Mouse (Mus musculus) midbrain, embryonic 14.5 days (tissue): Measurements from ENCODE around the gene Gtf3c1. TPM values are rescaled to one million over a fixed set of nuclear protein-coding genes. Genes with fewer than 3 reads are reported as not detected.
"Not testable (repeated sequence)": the region's sequence is repeated elsewhere in the genome, so short reads cannot be mapped to it uniquely, and the experiment has no call there.

Source experiments
- ATAC-seq: fragments of 200-750 bp; cut with Nextera tagmentation; 2 replicates; pipeline ENCODE4 v1.8.0; 2017; ENCODE audit warnings: moderate number of reproducible peaks, moderate library complexity; ENCODE audit not compliant: low FRiP score, low TSS enrichment
- DNase-seq: peaks from one replicate; pipeline ENCODE4 v3.0.0-alpha.2; 2015
- H3K27ac ChIP-seq: fragments of 300-500 bp; sonication (generic); replicated peaks from 2 replicates; pipeline ENCODE4 v1.5.1; 2014; ENCODE audit warnings: mild to moderate bottlenecking, low read depth, low read length, moderate library complexity
- H3K27me3 ChIP-seq: fragments of 300-500 bp; sonication (generic); 2 replicates; pipeline ENCODE4 v1.6.1; 2014; ENCODE audit warnings: low read length, control low read depth, mixed read lengths; ENCODE audit not compliant: control insufficient read depth, insufficient read depth
- H3K36me3 ChIP-seq: fragments of 300-500 bp; sonication (generic); 2 replicates; pipeline ENCODE4 v1.6.1; 2014; ENCODE audit warnings: low read length, control low read depth; ENCODE audit not compliant: control insufficient read depth, insufficient read depth
- H3K4me1 ChIP-seq: fragments of 300-500 bp; sonication (generic); 2 replicates; pipeline ENCODE4 v1.6.1; 2014; ENCODE audit warnings: mild to moderate bottlenecking, antibody characterized with exemption, low read length, control low read depth; ENCODE audit not compliant: control insufficient read depth, insufficient read depth
- H3K4me2 ChIP-seq: fragments of 300-500 bp; sonication (generic); 2 replicates; pipeline ENCODE4 v1.6.1; 2014; ENCODE audit warnings: mild to moderate bottlenecking, low read length, moderate library complexity
- H3K4me3 ChIP-seq: fragments of 300-500 bp; sonication (generic); replicated peaks from 2 replicates; pipeline ENCODE4 v1.5.1; 2014; ENCODE audit warnings: low read depth, low read length
- H3K9ac ChIP-seq: fragments of 300-500 bp; sonication (generic); replicated peaks from 2 replicates; pipeline ENCODE4 v1.6.1; 2014; ENCODE audit warnings: mild to moderate bottlenecking, low read length, moderate library complexity
- H3K9me3 ChIP-seq: fragments of 300-500 bp; sonication (generic); 2 replicates; pipeline ENCODE4 v1.6.1; 2016; ENCODE audit warnings: low read length, control low read depth, mixed read lengths; ENCODE audit not compliant: control insufficient read depth
- WGBS: fragments of 180-500 bp; shearing (Covaris S2); extraction: QIAGEN DNeasy Blood & Tissue Kit; methylation state at CpG from one replicate; pipeline ENCODE4 v1.1.7; 2014; 5-methylcytosine and 5-hydroxymethylcytosine counted together
- polyA plus RNA-seq: library from polyadenylated mRNA; unstranded; fragments of >200 nt; fragmentation: Nextera tagmentation; extraction: Ambion mirVana; gene quantifications from 2 replicates; pipeline ENCODE4 v1.2.1, GENCODE M21; 2014

The Gtf3c1 gene
- polyA plus RNA-seq, 1 experiment from 2014 or later, result 47.1 TPM

GRCm38 (mm10) chr7:125717612-125718011 is 10.0 kb upstream of the Gtf3c1 start:
- H3K9ac ChIP-seq, result no peak overlapping the region
- ATAC-seq (no peak), DNase-seq (no peak)
- no peak overlapping the region for H3K4me3 ChIP-seq
- H3K27me3 ChIP-seq, result no peaks in the 10 kb centered on the region
- no peak overlapping the region for H3K4me2 ChIP-seq
- H3K27ac ChIP-seq, result no peak overlapping the region
- no peaks in the 10 kb centered on the region for H3K4me1 ChIP-seq
- no peaks in the 10 kb centered on the region for H3K36me3 ChIP-seq
- no peaks in the 10 kb centered on the region for H3K9me3 ChIP-seq

- ATAC-seq (no peak), DNase-seq (no peak)
- no peak overlapping the region for H3K27ac ChIP-seq
- no peak overlapping the region for H3K4me3 ChIP-seq
- H3K9me3 ChIP-seq, result no peaks in the 10 kb centered on the region
- no peaks in the 10 kb centered on the region for H3K36me3 ChIP-seq
- H3K4me1 ChIP-seq, result no peaks in the 10 kb centered on the region
- no peak overlapping the region for H3K9ac ChIP-seq
- H3K27me3 ChIP-seq, result no peaks in the 10 kb centered on the region
- 76% methylated on average over 2 of the region's 2 CpGs for WGBS
- H3K4me2 ChIP-seq, result no peak overlapping the region
These were observed 9.1 kb upstream of the Gtf3c1 start for GRCm38 (mm10) chr7:125716724-125717123.

DNA sequence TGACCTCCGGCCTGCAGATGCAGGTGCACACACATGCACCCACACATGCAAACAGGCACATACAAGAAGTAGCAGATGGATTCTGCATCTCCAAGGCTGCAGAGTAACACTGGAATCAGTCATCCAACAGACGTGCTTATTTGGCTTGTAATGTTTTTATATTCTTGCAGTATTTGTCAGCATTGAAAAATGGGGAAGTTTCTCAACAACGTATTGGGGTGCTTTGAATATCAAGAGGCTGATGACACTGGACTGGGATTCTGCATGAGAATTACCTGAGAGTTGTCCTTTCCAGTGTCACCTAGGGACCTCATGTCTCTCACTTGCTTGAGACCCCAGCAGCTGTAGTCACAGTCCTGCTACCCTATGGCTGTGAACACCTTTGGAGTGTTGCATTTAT is 7.2 kb upstream of the Gtf3c1 start:
- H3K4me3 ChIP-seq, result no peak overlapping the region
- no peak for DNase-seq
- H3K27ac ChIP-seq, result no peak overlapping the region
- H3K9ac ChIP-seq, result no peak overlapping the region
- no peak for ATAC-seq
- H3K9me3 ChIP-seq, result no peaks in the 10 kb centered on the region
- H3K4me2 ChIP-seq, result no peak overlapping the region
- H3K27me3 ChIP-seq, result no peaks in the 10 kb centered on the region
- no peaks in the 10 kb centered on the region for H3K4me1 ChIP-seq
- H3K36me3 ChIP-seq, result no peaks in the 10 kb centered on the region
- WGBS, result 89% methylated on average over 3 of the region's 3 CpGs

DNA sequence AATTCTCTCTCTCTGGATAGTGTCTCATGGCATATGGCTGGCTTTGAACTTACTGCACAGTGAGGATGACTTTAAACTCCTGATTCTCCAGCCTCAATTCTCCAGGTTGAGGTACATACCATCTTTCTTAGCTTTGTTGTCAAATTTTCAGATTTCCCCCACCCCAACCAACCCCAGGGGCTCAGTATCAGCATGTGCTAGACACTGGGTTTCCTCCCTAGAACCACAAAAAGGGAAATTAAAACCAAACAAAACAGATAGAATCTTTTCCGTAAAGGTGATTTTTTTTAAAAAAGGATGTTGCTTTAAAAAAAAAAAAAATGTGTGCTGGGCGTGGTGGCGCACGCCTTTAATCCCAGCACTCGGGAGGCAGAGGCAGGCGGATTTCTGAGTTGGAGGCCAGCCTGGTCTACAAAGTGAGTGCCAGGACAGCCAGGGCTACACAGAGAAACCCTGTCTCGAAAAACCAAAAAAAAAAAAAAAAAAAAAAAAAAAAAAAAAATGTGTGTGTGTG is 6.0 kb upstream of the Gtf3c1 start:
- not testable (repeated sequence) for H3K36me3 ChIP-seq, H3K4me3 ChIP-seq, ATAC-seq, DNase-seq, H3K27ac ChIP-seq, H3K4me1 ChIP-seq, H3K9ac ChIP-seq, H3K4me2 ChIP-seq, H3K9me3 ChIP-seq, H3K27me3 ChIP-seq
- WGBS, result 93% methylated on average over 6 of the region's 7 CpGs

- Histone ChIP-seq H3K27ac (peak overlapping the region; percentile 91), H3K4me1 (peaks cover 31% of the 10 kb centered on the region), H3K27me3 (no peaks in the 10 kb centered on the region), H3K9me3 (no peaks in the 10 kb centered on the region), H3K9ac (peak overlapping the region; percentile 69), H3K36me3 (peaks cover 14% of the 10 kb centered on the region), H3K4me2 (peak overlapping the region; percentile 79), H3K4me3 (peak overlapping the region; percentile 80)
- DNase-seq, result peak; percentile 55
- no peak for ATAC-seq
- WGBS, result under 1% methylated on average over 15 of the region's 15 CpGs
These were observed 520 bp upstream of the Gtf3c1 start for GRCm38 (mm10) chr7:125708100-125708499.

DNA sequence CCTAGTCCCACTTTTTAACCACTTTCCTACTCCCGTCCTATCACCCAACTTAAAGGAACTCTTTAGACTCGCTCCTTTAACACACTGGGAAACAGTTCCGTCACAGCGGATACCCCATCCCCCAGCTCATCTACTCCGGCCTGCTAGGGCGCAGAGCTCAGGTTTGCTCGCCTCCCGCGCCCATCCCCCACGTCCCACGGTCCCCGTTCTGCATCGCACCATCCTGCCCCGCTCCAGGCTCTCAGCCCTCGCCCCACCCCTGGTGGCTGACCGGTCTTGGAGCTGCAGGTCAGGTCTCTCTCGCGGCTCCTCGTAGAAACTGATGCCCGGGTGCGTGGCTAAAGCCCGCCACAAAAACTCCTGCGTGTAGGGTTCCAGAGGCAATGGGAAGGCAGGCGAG is 394 bp downstream of the Gtf3c1 start:
- Histone ChIP-seq H3K4me2 (peak overlapping the region; percentile 79), H3K27ac (peak overlapping the region; percentile 91), H3K9me3 (no peaks in the 10 kb centered on the region), H3K9ac (peak overlapping the region; percentile 86), H3K4me3 (peak overlapping the region; percentile 80), H3K4me1 (peaks cover 31% of the 10 kb centered on the region), H3K27me3 (no peaks in the 10 kb centered on the region), H3K36me3 (peaks cover 23% of the 10 kb centered on the region)
- ATAC-seq, result peak; percentile 84
- WGBS, result under 1% methylated on average over 24 of the region's 24 CpGs
- peak; percentile 75 for DNase-seq

GRCm38 (mm10) chr7:125702791-125703190 is 4.8 kb downstream of the Gtf3c1 start:
- Histone ChIP-seq H3K9me3 (no peaks in the 10 kb centered on the region), H3K36me3 (peaks cover 66% of the 10 kb centered on the region), H3K4me2 (no peak overlapping the region), H3K4me1 (peaks cover 21% of the 10 kb centered on the region), H3K27ac (no peak overlapping the region), H3K4me3 (no peak overlapping the region), H3K9ac (no peak overlapping the region), H3K27me3 (no peaks in the 10 kb centered on the region)
- no peak for ATAC-seq
- no peak for DNase-seq
- WGBS, result 91% methylated on average over 1 of the region's 1 CpGs

- ATAC-seq, result no peak
- Histone ChIP-seq H3K4me2 (no peak overlapping the region), H3K4me1 (no peaks in the 10 kb centered on the region), H3K27ac (no peak overlapping the region), H3K36me3 (peaks cover 99% of the 10 kb centered on the region), H3K4me3 (no peak overlapping the region), H3K27me3 (no peaks in the 10 kb centered on the region), H3K9ac (no peak overlapping the region), H3K9me3 (no peaks in the 10 kb centered on the region)
- 86% methylated on average over 5 of the region's 5 CpGs for WGBS
- DNase-seq, result no peak
These were observed 13.5 kb downstream of the Gtf3c1 start for GRCm38 (mm10) chr7:125694056-125694455.

- WGBS, result 94% methylated on average over 4 of the region's 4 CpGs
These were observed 17.1 kb downstream of the Gtf3c1 start for GRCm38 (mm10) chr7:125690516-125690915.

More at GRCm38 (mm10) chr7:125690516-125690915, 17.1 kb downstream of the Gtf3c1 start:
- Histone ChIP-seq H3K27me3 (no peaks in the 10 kb centered on the region), H3K9ac (no peak overlapping the region), H3K4me1 (no peaks in the 10 kb centered on the region), H3K36me3 (peaks cover 94% of the 10 kb centered on the region), H3K27ac (no peak overlapping the region), H3K9me3 (no peaks in the 10 kb centered on the region), H3K4me3 (no peak overlapping the region), H3K4me2 (no peak overlapping the region)
- ATAC-seq (no peak), DNase-seq (no peak)
